Mouse (Mus musculus): ENCODE results near the gene Ugt1a6a. TPM values are rescaled to one million over a fixed set of nuclear protein-coding genes. Genes with fewer than 3 reads are reported as not detected.
"Not testable (repeated sequence)": the region's sequence is repeated elsewhere in the genome, so short reads cannot be mapped to it uniquely, and the experiment has no call there.

Gene Ugt1a6a
- polyA plus RNA-seq, 1 experiment, result 16.4 TPM

DNA sequence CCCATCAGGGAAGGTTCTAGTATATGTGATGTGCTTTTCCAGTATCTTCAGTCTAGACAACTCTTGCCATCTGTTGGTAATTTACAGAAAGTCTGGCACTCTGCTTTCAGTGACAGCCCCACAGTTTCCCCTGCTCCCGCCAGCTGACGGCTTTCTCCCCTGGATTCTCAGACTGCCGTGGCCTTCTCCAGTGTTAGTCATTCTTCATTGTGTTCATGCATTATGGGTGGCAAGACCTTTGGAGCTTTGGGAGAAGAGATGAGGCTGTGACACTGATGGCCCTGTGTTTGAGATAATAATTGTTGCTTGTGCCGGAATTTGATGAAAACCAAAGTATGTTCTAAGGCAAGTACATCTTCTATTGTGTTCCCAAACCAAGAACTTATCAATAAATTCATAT, 84.0 kb downstream of the Ugt1a6a start:
- H3K27ac ChIP-seq (ENCODE audit: insufficient read depth, low read length), result no peak overlapping the region
- no peak overlapping the region for H3K4me3 ChIP-seq (ENCODE audit: insufficient read depth, low read length)
- no peak for TF ChIP-seq POLR2A (IDR thresholded peaks at IDR 0.05; ENCODE audit: low read depth, low read length)
- TF ChIP-seq CTCF (IDR thresholded peaks at IDR 0.05; ENCODE audit: borderline replicate concordance, insufficient read depth, low read length), result no peak
- no peaks in the 10 kb centered on the region for H3K4me1 ChIP-seq (ENCODE audit: control insufficient read depth, insufficient read depth, low read length)

DNA sequence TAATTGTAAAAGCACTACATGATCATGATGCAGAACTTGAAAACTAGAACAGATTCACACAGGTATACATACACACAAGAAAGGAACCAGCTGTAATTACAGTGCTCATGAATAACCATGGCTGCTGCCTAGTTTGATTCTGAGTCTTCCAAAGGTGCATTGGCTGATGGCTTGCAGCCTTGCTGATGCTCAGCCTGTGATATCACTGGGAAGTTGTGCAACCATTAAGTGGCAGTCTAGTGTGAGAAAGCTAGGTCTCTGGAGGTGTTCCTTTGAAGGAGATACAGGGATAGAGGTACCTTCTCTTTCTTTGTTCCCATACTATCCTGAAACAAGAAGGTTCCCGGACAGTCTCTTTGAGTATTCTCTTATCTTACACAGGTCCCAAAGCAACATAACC, 84.4 kb downstream of the Ugt1a6a start:
- no peak for TF ChIP-seq POLR2A (IDR thresholded peaks at IDR 0.05; ENCODE audit: low read depth, low read length)
- Histone ChIP-seq H3K4me1 (ENCODE audit: control insufficient read depth, insufficient read depth, low read length) (no peaks in the 10 kb centered on the region), H3K4me3 (ENCODE audit: insufficient read depth, low read length) (no peak overlapping the region), H3K27ac (ENCODE audit: insufficient read depth, low read length) (no peak overlapping the region)

DNA sequence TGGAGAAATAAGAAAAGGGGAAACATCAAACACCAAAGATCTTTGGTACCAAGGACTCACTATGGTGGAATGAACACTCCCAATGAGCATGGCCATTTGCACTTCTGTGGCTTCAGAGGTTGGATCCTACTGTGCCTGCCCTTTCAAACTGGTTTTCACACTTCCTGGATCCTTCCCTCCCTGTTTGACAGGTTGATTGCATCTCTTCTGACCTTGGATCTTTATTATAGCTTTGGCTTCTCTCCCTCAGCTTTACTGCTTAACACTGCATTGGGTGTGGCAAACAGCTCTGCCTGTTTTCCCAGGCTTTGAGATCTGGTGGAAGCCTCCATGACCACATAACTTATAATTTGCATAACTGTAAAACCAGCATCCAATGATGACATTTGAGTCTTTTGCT, 85.7 kb downstream of the Ugt1a6a start:
- Histone ChIP-seq H3K27ac (ENCODE audit: insufficient read depth, low read length) (no peak overlapping the region), H3K4me1 (ENCODE audit: control insufficient read depth, insufficient read depth, low read length) (no peaks in the 10 kb centered on the region), H3K4me3 (ENCODE audit: insufficient read depth, low read length) (no peak overlapping the region)
- no peak for TF ChIP-seq POLR2A (IDR thresholded peaks at IDR 0.05; ENCODE audit: low read depth, low read length)
- no peak for TF ChIP-seq CTCF (IDR thresholded peaks at IDR 0.05; ENCODE audit: borderline replicate concordance, insufficient read depth, low read length)

DNA sequence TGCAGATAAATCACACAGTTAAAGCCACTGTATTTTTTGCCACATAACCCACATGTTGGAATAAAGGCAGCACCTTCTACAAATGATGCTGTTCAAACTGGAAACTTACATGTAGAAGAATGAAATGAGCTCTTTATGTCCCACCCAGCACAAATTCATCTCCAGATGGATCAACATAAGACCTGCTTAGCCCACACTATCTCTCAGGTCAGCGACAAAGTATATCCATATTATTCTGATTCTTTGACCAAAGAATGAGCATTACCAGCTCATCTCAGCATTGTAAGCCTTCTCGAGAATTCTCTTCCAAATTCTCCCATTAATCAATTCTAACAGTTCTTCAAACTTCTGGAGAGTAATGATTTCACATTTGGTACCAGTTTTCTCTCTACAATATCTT, 87.6 kb downstream of the Ugt1a6a start:
- Histone ChIP-seq H3K4me3 (ENCODE audit: insufficient read depth, low read length) (no peak overlapping the region), H3K4me1 (ENCODE audit: control insufficient read depth, insufficient read depth, low read length) (no peaks in the 10 kb centered on the region), H3K27ac (ENCODE audit: insufficient read depth, low read length) (no peak overlapping the region)
- TF ChIP-seq POLR2A (IDR thresholded peaks at IDR 0.05; ENCODE audit: low read depth, low read length), result no peak
- no peak for TF ChIP-seq CTCF (IDR thresholded peaks at IDR 0.05; ENCODE audit: borderline replicate concordance, insufficient read depth, low read length)

DNA sequence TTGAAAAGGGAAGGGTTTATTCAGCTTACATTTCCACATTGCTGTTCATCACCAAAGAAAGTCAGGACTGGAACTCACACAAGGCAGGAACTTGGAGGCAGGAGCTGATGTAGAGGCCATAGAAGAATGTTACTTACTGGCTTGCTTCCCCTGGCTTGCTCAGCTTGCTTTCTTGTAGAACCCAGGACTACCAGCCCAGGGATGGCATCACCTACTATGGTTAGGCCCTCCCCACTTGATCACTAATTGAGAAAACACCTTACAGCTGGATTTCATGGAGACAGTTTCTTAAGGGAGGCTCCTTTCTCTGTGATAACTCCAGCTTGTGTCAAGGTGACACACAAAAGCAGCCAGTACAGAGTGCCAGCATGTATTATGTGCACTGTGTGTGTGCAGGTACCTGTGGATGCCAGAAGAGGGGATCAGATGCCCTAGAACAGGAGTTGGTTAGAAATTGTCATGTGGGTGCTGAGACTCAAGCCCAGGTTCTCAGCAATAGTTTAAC, 88.5 kb downstream of the Ugt1a6a start:
- H3K4me3 ChIP-seq (ENCODE audit: insufficient read depth, low read length); H3K27ac ChIP-seq (ENCODE audit: insufficient read depth, low read length); H3K4me1 ChIP-seq (ENCODE audit: control insufficient read depth, insufficient read depth, low read length): not testable (repeated sequence)

DNA sequence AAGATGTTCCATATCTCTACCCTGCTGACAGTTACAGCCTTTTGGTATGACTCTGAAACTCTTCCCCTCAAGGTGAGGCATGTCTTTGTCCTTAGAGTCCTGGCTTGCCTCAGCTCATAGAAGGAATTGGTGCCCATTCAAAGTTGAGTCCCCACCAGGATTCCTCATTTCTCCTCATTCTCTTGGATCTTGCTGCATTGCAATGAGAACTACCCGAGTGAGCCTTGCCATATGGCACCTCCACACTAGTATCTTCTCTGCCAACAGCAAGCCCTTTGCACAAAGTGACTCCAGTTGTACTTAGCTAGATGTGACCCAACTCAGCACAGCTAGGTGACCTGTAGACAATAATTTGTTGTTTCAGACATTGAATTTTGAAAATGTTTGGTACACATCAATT, 89.0 kb downstream of the Ugt1a6a start:
- H3K4me1 ChIP-seq (ENCODE audit: control insufficient read depth, insufficient read depth, low read length), result no peaks in the 10 kb centered on the region
- no peak for TF ChIP-seq CTCF (IDR thresholded peaks at IDR 0.05; ENCODE audit: borderline replicate concordance, insufficient read depth, low read length)
- no peak overlapping the region for H3K27ac ChIP-seq (ENCODE audit: insufficient read depth, low read length)
- no peak overlapping the region for H3K4me3 ChIP-seq (ENCODE audit: insufficient read depth, low read length)

DNA sequence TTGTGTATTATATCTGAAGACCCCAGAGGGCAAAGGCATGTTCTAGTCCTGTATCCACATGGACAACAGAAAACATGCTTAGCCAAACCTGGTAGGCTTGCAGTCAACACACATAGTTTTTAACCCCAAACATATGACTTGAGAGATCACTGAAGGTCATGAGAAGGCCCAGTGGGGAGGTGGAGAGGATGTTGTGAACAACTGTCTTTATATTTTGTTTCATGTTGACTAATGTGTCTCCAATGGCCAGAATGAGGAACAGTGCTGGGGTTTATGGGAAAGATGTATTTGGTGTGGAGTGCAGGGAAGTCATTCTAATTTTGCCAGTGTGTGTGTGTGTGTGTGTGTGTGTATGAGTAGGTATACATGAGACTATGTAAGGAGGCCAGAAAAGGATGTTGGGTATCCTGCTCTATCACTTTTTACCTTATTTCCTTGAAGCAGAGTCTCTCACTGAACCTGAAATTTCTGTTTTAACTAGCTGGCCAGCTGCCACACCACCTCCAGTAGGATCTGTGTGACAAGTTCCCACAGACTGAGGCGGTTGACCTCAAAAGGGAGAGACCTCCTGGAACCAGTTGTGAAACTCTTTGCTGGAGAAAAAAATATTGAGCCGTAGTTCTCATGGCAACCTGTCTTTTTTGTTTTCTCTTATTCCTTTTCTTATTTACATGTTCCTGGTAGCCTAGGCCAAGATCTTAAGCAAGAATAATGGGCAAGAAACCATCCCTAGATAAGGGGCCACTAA, 89.6 kb downstream of the Ugt1a6a start:
- Histone ChIP-seq H3K4me3 (ENCODE audit: insufficient read depth, low read length) (no peak overlapping the region), H3K27ac (ENCODE audit: insufficient read depth, low read length) (no peak overlapping the region), H3K4me1 (ENCODE audit: control insufficient read depth, insufficient read depth, low read length) (no peaks in the 10 kb centered on the region)
- no peak for TF ChIP-seq CTCF (IDR thresholded peaks at IDR 0.05; ENCODE audit: borderline replicate concordance, insufficient read depth, low read length)
- no peak for TF ChIP-seq POLR2A (IDR thresholded peaks at IDR 0.05; ENCODE audit: low read depth, low read length)

DNA sequence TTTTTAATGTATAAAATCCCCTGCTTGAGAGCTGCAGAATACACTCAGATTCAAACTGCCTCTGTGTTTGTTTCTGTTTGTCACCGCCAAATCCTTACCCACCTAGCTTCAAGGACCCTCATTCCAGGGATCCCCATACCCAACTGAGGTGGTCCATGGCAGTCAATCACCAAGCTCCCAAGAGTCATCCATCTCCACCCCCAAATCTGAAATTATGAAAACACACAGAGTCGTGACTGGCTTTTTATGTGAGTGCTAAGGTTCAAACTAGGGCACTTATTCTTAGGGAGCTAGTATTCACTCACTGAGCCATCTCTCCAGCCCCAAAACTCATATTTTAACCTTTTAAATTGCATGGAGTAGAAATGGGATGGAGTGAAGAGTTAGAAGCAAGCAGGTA, 90.7 kb downstream of the Ugt1a6a start:
- H3K4me1 ChIP-seq (ENCODE audit: control insufficient read depth, insufficient read depth, low read length), result not testable (repeated sequence)

DNA sequence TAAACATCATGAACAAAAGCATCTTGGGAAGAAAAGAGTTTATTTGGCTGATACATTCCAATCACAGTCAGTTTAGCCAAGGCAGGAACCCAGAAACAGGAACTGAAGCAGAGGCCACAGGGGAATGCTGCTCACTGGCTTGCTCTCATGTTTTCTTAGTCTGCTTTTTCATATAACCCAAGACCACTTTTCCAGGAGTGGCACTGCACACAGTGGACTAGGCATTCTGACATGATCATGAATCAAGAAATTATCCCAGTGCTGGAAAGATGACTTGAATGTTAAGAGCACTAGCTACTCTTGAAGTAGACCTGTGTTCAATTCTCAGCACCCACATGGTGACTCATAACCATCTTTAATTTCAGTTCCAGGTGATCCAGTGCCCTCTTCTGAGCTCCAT, 91.1 kb downstream of the Ugt1a6a start:
- Histone ChIP-seq H3K4me3 (ENCODE audit: insufficient read depth, low read length) (no peak overlapping the region), H3K4me1 (ENCODE audit: control insufficient read depth, insufficient read depth, low read length) (no peaks in the 10 kb centered on the region), H3K27ac (ENCODE audit: insufficient read depth, low read length) (no peak overlapping the region)
- TF ChIP-seq POLR2A (IDR thresholded peaks at IDR 0.05; ENCODE audit: low read depth, low read length), result no peak
- no peak for TF ChIP-seq CTCF (IDR thresholded peaks at IDR 0.05; ENCODE audit: borderline replicate concordance, insufficient read depth, low read length)

More for the DNA sequence above, 90.7 kb downstream of the Ugt1a6a start:
- H3K4me3 ChIP-seq (ENCODE audit: insufficient read depth, low read length); H3K27ac ChIP-seq (ENCODE audit: insufficient read depth, low read length): not testable (repeated sequence)

DNA sequence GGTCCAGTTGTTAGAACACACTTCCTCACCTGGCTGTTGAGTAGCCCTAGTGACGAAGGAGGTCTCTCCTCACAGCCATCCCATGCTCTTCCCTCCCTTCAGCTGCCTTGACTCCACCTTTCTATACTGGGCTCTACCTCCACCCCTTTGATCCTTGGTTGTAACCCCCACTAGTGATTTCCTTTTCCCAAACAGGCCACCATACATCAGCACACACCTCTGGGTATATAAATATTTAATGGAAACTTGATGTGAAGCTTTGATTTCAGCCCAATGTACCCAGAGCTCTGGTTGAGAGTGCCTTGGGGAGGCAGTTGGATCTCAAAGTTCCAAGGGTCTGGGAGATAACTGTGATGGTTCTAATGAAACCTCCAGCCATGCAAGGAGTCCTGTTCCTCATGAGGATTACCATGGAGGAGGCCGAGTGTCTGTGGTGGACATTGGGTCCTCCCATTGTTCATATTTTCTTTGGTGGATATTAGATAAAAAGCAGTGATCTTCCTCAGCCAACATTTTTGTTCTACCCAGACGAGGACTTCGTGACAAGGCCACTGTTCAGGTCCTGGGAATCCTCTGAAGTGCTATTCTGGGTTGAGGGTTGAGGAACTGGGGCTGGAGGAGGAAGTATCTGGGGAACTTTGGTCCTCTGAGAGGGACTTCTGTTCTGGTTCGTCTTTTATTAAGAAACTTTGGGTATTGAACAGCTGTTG, 92.2 kb downstream of the Ugt1a6a start, which contains the start of gene Mroh2a:
Gene Mroh2a, plus strand, starts transcription at position 317 of the 710 bp plus-strand sequence.
- Histone ChIP-seq H3K27ac (ENCODE audit: insufficient read depth, low read length) (no peak within 1 kb of the TSS), H3K4me3 (ENCODE audit: insufficient read depth, low read length) (no peak within 1 kb of the TSS)
- TF ChIP-seq POLR2A (IDR thresholded peaks at IDR 0.05; ENCODE audit: low read depth, low read length) (no peak), CTCF (IDR thresholded peaks at IDR 0.05; ENCODE audit: borderline replicate concordance, insufficient read depth, low read length) (no peak)

More for the DNA sequence above, 92.2 kb downstream of the Ugt1a6a start, which contains the start of gene Mroh2a:
- no peaks in the 10 kb centered on the region for H3K4me1 ChIP-seq (ENCODE audit: control insufficient read depth, insufficient read depth, low read length)
